Comparison of ENCODE assay signal across 29 mouse cellular contexts in the genomic region with DNA sequence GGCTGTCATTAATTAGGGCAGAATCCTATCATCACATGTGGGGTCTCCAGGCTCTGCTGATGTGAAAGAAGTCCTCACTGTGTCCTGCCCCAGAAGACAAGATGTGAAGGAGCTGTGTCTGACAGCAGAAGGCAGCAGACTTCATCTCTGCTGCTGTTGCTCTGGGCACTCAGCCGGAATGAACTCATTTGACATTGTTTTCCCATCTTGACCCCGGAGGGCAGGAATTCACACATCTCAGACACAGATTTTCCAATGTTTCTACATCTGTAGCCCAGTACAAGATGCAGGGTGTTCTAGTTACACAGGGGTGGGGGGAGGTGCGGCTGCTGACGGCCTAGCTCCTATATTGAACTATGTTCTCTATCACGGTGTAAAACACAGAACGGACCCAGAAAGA.
DNase-seq lines count a peak whose midpoint lies in the region; ATAC-seq and TF ChIP-seq lines count a peak whose summit lies in the region.
"Had no signal": no experiment of that assay in that cellular context is flagged by ENCODE, and none has a peak within 500 bp of the region (broad histone marks: within the 10 kb centered on the region; RNA-seq: fewer than 3 reads in every experiment).

No protein-coding gene starts in this region.

- H3K36me3 ChIP-seq in hindbrain, embryonic 11.5 days (ENCODE audit: control insufficient read depth, insufficient read depth, low read length), result no peaks in the 10 kb centered on the region
- no peaks in the 10 kb centered on the region for H3K36me3 ChIP-seq in hindbrain, postnatal 0 days (ENCODE audit: insufficient read depth, low read length)
- no peaks in the 10 kb centered on the region for H3K36me3 ChIP-seq in neural tube, embryonic 11.5 days (ENCODE audit: control insufficient read depth, insufficient read depth, low read length)
- no peaks in the 10 kb centered on the region for H3K36me3 ChIP-seq in neural tube, embryonic 15.5 days
- no peaks in the 10 kb centered on the region for H3K36me3 ChIP-seq in embryonic facial prominence, embryonic 11.5 days (replicated peaks; ENCODE audit: control insufficient read depth, insufficient read depth, low read depth, low read length)
- H3K36me3 ChIP-seq: embryonic facial prominence, embryonic 12.5 days; forebrain, embryonic 10.5 days; forebrain, embryonic 15.5 days; intestine, embryonic 15.5 days; limb, embryonic 12.5 days; liver, embryonic 15.5 days; midbrain, embryonic 10.5 days; midbrain, embryonic 15.5 days had no signal

- ATAC-seq in hindbrain, embryonic 11.5 days (ENCODE audit: low FRiP score), result no peak
- ATAC-seq in hindbrain, postnatal 0 days, result no peak
- no peak for ATAC-seq in neural tube, embryonic 11.5 days (ENCODE audit: insufficient read depth, low FRiP score, low TSS enrichment)
- no peak for ATAC-seq in neural tube, embryonic 15.5 days (ENCODE audit: low FRiP score)
- ATAC-seq in embryonic facial prominence, embryonic 11.5 days (replicated peaks; ENCODE audit: insufficient number of reproducible peaks, low FRiP score, low TSS enrichment, low read depth), result no peak
- ATAC-seq: forebrain, embryonic 15.5 days; hindbrain, embryonic 16.5 days; intestine, embryonic 15.5 days; midbrain, embryonic 15.5 days had no signal

- WGBS in hindbrain, embryonic 11.5 days, result 53% methylated on average over 6 of the region's 6 CpGs
- 62% methylated on average over 6 of the region's 6 CpGs for WGBS in hindbrain, postnatal 0 days
- WGBS in neural tube, embryonic 11.5 days, result 53% methylated on average over 6 of the region's 6 CpGs
- WGBS in neural tube, embryonic 15.5 days, result 78% methylated on average over 6 of the region's 6 CpGs
- WGBS in embryonic facial prominence, embryonic 11.5 days, result 41% methylated on average over 6 of the region's 6 CpGs

- H3K9ac ChIP-seq in hindbrain, embryonic 11.5 days (ENCODE audit: low read depth, low read length), result no peak overlapping the region
- H3K9ac ChIP-seq in hindbrain, postnatal 0 days (replicated peaks; ENCODE audit: low read length), result no peak overlapping the region
- no peak overlapping the region for H3K9ac ChIP-seq in neural tube, embryonic 11.5 days (ENCODE audit: low read length)
- no peak overlapping the region for H3K9ac ChIP-seq in neural tube, embryonic 15.5 days (replicated peaks)
- no peak overlapping the region for H3K9ac ChIP-seq in embryonic facial prominence, embryonic 11.5 days (replicated peaks; ENCODE audit: low read length)
- H3K9ac ChIP-seq: embryonic facial prominence, embryonic 12.5 days; forebrain, embryonic 15.5 days; intestine, embryonic 15.5 days; limb, embryonic 12.5 days; liver, embryonic 15.5 days; lung, embryonic 14.5 days; midbrain, embryonic 15.5 days had no signal

- no peak overlapping the region for H3K4me2 ChIP-seq in hindbrain, embryonic 11.5 days (replicated peaks; ENCODE audit: low read depth, low read length)
- H3K4me2 ChIP-seq in hindbrain, postnatal 0 days (ENCODE audit: low read depth, low read length), result no peak overlapping the region
- H3K4me2 ChIP-seq in neural tube, embryonic 11.5 days (ENCODE audit: low read depth), result no peak overlapping the region
- H3K4me2 ChIP-seq in neural tube, embryonic 15.5 days, result no peak overlapping the region
- H3K4me2 ChIP-seq in embryonic facial prominence, embryonic 11.5 days (ENCODE audit: low read depth, low read length), result no peak overlapping the region
- H3K4me2 ChIP-seq: embryonic facial prominence, embryonic 12.5 days; forebrain, embryonic 15.5 days; heart, embryonic 11.5 days; intestine, embryonic 15.5 days; limb, embryonic 12.5 days; liver, embryonic 15.5 days; lung, embryonic 14.5 days; midbrain, embryonic 15.5 days had no signal

- H3K27ac ChIP-seq in hindbrain, embryonic 11.5 days (ENCODE audit: low read depth, low read length), result no peak overlapping the region
- no peak overlapping the region for H3K27ac ChIP-seq in hindbrain, postnatal 0 days
- no peak overlapping the region for H3K27ac ChIP-seq in neural tube, embryonic 11.5 days (ENCODE audit: low read depth, low read length)
- H3K27ac ChIP-seq in neural tube, embryonic 15.5 days (replicated peaks), result no peak overlapping the region
- no peak overlapping the region for H3K27ac ChIP-seq in embryonic facial prominence, embryonic 11.5 days (replicated peaks; ENCODE audit: low read depth, low read length)
- H3K27ac ChIP-seq: embryonic facial prominence, embryonic 12.5 days; forebrain, embryonic 10.5 days; forebrain, embryonic 15.5 days; intestine, embryonic 15.5 days; limb, embryonic 12.5 days; liver, embryonic 15.5 days; midbrain, embryonic 10.5 days; midbrain, embryonic 15.5 days had no signal

- H3K27me3 ChIP-seq in hindbrain, embryonic 11.5 days (ENCODE audit: control insufficient read depth, insufficient read depth, low read length), result no peaks in the 10 kb centered on the region
- no peaks in the 10 kb centered on the region for H3K27me3 ChIP-seq in hindbrain, postnatal 0 days (ENCODE audit: insufficient read depth, low read length)
- H3K27me3 ChIP-seq in neural tube, embryonic 11.5 days (ENCODE audit: control insufficient read depth, insufficient read depth, low read length), result no peaks in the 10 kb centered on the region
- no peaks in the 10 kb centered on the region for H3K27me3 ChIP-seq in neural tube, embryonic 15.5 days (replicated peaks)
- H3K27me3 ChIP-seq in embryonic facial prominence, embryonic 11.5 days (ENCODE audit: control insufficient read depth, insufficient read depth, low read length), result no peaks in the 10 kb centered on the region
- H3K27me3 ChIP-seq: embryonic facial prominence, embryonic 12.5 days; forebrain, embryonic 15.5 days; intestine, embryonic 15.5 days; limb, embryonic 12.5 days; liver, embryonic 15.5 days; midbrain, embryonic 15.5 days had no signal

- intact Hi-C loops in left cerebral cortex, postnatal 4 days (cut with DNase I), result no loop called here

- no peaks in the 10 kb centered on the region for H3K4me1 ChIP-seq in hindbrain, embryonic 11.5 days (replicated peaks; ENCODE audit: control insufficient read depth, insufficient read depth, low read length)
- H3K4me1 ChIP-seq in hindbrain, postnatal 0 days (ENCODE audit: insufficient read depth, low read length), result no peaks in the 10 kb centered on the region
- H3K4me1 ChIP-seq in neural tube, embryonic 11.5 days (ENCODE audit: control insufficient read depth, insufficient read depth, low read length), result no peaks in the 10 kb centered on the region
- no peaks in the 10 kb centered on the region for H3K4me1 ChIP-seq in neural tube, embryonic 15.5 days
- no peaks in the 10 kb centered on the region for H3K4me1 ChIP-seq in embryonic facial prominence, embryonic 11.5 days (ENCODE audit: control insufficient read depth, insufficient read depth, low read length)
- H3K4me1 ChIP-seq: embryonic facial prominence, embryonic 12.5 days; forebrain, embryonic 15.5 days; intestine, embryonic 15.5 days; limb, embryonic 12.5 days; liver, embryonic 15.5 days; midbrain, embryonic 15.5 days had no signal

- DNase-seq in hindbrain, embryonic 11.5 days (ENCODE audit: low spot score), result peak; percentile 8
- no peak for DNase-seq in hindbrain, postnatal 0 days (ENCODE audit: low spot score)
- peak; percentile 21 for DNase-seq in neural tube, embryonic 11.5 days (ENCODE audit: low spot score)
- DNase-seq in embryonic facial prominence, embryonic 11.5 days (ENCODE audit: low spot score), result peak; percentile 4
- no peak for DNase-seq in left cerebral cortex, postnatal 4 days
- DNase-seq in adrenal gland, postnatal 14 days, result no peak
- no peak for DNase-seq in c-Kit-positive CD71-positive TER-119-positive erythroid progenitor cells, embryonic 14.5 days (ENCODE audit: low spot score)
- DNase-seq: adrenal gland, postnatal 25 days; cerebellum, adult 8-10 months; cerebellum, postnatal 25 days; gastrocnemius, postnatal 25 days; heart, adult 11 months; heart, postnatal 4 days; kidney, adult 8-10 months; layer of hippocampus, adult 9-11 months; lung, embryonic 14.5 days; lung, postnatal 14 days; thymus, postnatal 25 days had no signal

- TF ChIP-seq CTCF in hindbrain, postnatal 0 days (IDR thresholded peaks at IDR 0.05; ENCODE audit: low read depth), result no peak

- H3K4me3 ChIP-seq in hindbrain, embryonic 11.5 days (ENCODE audit: low read depth, low read length), result no peak overlapping the region
- no peak overlapping the region for H3K4me3 ChIP-seq in hindbrain, postnatal 0 days (ENCODE audit: low read length)
- no peak overlapping the region for H3K4me3 ChIP-seq in neural tube, embryonic 11.5 days (ENCODE audit: low read depth, low read length)
- no peak overlapping the region for H3K4me3 ChIP-seq in neural tube, embryonic 15.5 days (replicated peaks)
- H3K4me3 ChIP-seq in embryonic facial prominence, embryonic 11.5 days (ENCODE audit: low read depth, low read length), result no peak overlapping the region
- H3K4me3 ChIP-seq: embryonic facial prominence, embryonic 12.5 days; forebrain, embryonic 10.5 days; forebrain, embryonic 15.5 days; intestine, embryonic 15.5 days; limb, embryonic 12.5 days; liver, embryonic 15.5 days; midbrain, embryonic 10.5 days; midbrain, embryonic 15.5 days had no signal

- no peaks in the 10 kb centered on the region for H3K9me3 ChIP-seq in hindbrain, embryonic 11.5 days (ENCODE audit: control insufficient read depth, low read length)
- no peaks in the 10 kb centered on the region for H3K9me3 ChIP-seq in hindbrain, postnatal 0 days (ENCODE audit: low read length)
- no peaks in the 10 kb centered on the region for H3K9me3 ChIP-seq in neural tube, embryonic 11.5 days (ENCODE audit: control insufficient read depth, low read length)
- no peaks in the 10 kb centered on the region for H3K9me3 ChIP-seq in neural tube, embryonic 15.5 days (replicated peaks)
- no peaks in the 10 kb centered on the region for H3K9me3 ChIP-seq in embryonic facial prominence, embryonic 11.5 days (replicated peaks; ENCODE audit: control insufficient read depth, low read length)
- H3K9me3 ChIP-seq: embryonic facial prominence, embryonic 12.5 days; forebrain, embryonic 10.5 days; forebrain, embryonic 15.5 days; intestine, embryonic 15.5 days; limb, embryonic 12.5 days; liver, embryonic 15.5 days; midbrain, embryonic 10.5 days; midbrain, embryonic 15.5 days had no signal

Comparison
In these comparisons a context has a peak if more than half of its experiments do, and no peak if none do; other contexts are left out.
1. DNase-seq: peak in hindbrain, embryonic 11.5 days (single experiment), neural tube, embryonic 11.5 days (single experiment) and embryonic facial prominence, embryonic 11.5 days (single experiment); none in hindbrain, postnatal 0 days (single experiment), left cerebral cortex, postnatal 4 days (single experiment), adrenal gland, postnatal 14 days (single experiment) and c-Kit-positive CD71-positive TER-119-positive erythroid progenitor cells, embryonic 14.5 days (single experiment).